Mouse (Mus musculus) C2C12 (cell line): ENCODE measurements around the gene Pga5. TPM values are rescaled to one million over a fixed set of nuclear protein-coding genes. Genes with fewer than 3 reads are reported as not detected.

Experiments used
- H3K27me3 ChIP-seq: one replicate; pipeline ENCODE4 v1.6.1; 2011; ENCODE audit not compliant: control insufficient read depth, insufficient read depth, insufficient read length
- H3K36me3 ChIP-seq: one replicate; pipeline ENCODE4 v1.6.1; 2011; ENCODE audit not compliant: control insufficient read depth, insufficient read depth
- H3K4me3 ChIP-seq: one replicate; pipeline ENCODE4 v1.5.1; 2011; ENCODE audit warnings: mild to moderate bottlenecking, control low read depth; ENCODE audit not compliant: poor library complexity, insufficient read depth, severe bottlenecking
- H3K79me2 ChIP-seq: one replicate; pipeline ENCODE4 v1.6.1; 2011; ENCODE audit not compliant: control insufficient read depth, insufficient read depth
- H3K79me3 ChIP-seq: one replicate; pipeline ENCODE4 v1.6.1; 2011; ENCODE audit warnings: low read depth, control low read depth
- H3ac ChIP-seq: one replicate; pipeline ENCODE3; 2011; ENCODE audit warnings: low read depth; ENCODE audit not compliant: control insufficient read depth, insufficient read length
- CEBPB ChIP-seq: IDR thresholded peaks from one replicate; pipeline ENCODE4 v1.6.1; 2011; ENCODE audit warnings: low read depth, mild to moderate bottlenecking, control low read depth, moderate library complexity
- CTCF ChIP-seq: IDR thresholded peaks from one replicate; pipeline ENCODE4 v1.5.1; 2011; ENCODE audit not compliant: control insufficient read depth, insufficient read depth, insufficient read length
- FOSL1 ChIP-seq: IDR thresholded peaks from one replicate; pipeline ENCODE4 v1.8.0; 2011; ENCODE audit warnings: mild to moderate bottlenecking, low read length; ENCODE audit not compliant: poor library complexity, insufficient read depth, severe bottlenecking
- MAX ChIP-seq: IDR thresholded peaks from one replicate; pipeline ENCODE4 v1.6.1; 2011; ENCODE audit warnings: mild to moderate bottlenecking, control low read depth
- MYOD1 ChIP-seq: IDR thresholded peaks from one replicate; pipeline ENCODE4 v1.6.1; 2011; ENCODE audit warnings: low read depth; ENCODE audit not compliant: control insufficient read depth, insufficient read length
- MYOG ChIP-seq: IDR thresholded peaks from one replicate; pipeline ENCODE4 v1.6.1; 2011; ENCODE audit not compliant: control insufficient read depth, insufficient read length; ENCODE audit errors: extremely low read depth
- USF1 ChIP-seq: IDR thresholded peaks from one replicate; pipeline ENCODE4 v1.6.1; 2011; ENCODE audit warnings: low read depth, mild to moderate bottlenecking, control low read depth, moderate library complexity
- polyA plus RNA-seq: library from polyadenylated mRNA; unstranded; fragments of >200 nt; fragmentation: generic; extraction: Trizol; gene quantifications from one replicate; pipeline ENCODE4 v1.2.1, GENCODE M21; 2012; ENCODE audit warnings: missing spikeins

The Pga5 gene
- polyA plus RNA-seq, 1 experiment, result not detected

DNA sequence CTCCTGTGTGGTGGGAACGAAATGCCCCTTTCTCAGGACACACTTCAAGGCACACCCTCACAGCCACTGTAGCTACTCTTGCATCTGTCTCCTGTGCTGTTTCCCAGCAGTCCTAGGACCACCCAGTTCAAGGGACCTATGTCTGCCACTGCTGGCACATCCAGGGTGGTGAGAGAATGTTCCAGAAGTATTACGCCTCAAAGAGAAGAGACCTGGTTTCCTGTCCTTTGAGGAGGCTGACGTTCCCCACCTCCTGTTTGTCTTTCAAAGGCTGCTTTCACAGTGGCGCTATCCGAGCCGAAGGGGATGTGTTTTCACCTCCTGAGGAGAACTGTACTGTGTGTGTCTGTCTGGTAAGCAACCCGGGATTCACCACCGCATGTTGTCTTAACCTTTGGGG, 29.7 kb downstream of the Pga5 start:
- TF ChIP-seq MYOG (no peak), CTCF (no peak), CEBPB (no peak), MYOD1 (no peak), FOSL1 (no peak), MAX (no peak), USF1 (no peak)
- H3K79me3 ChIP-seq, result no peaks in the 10 kb centered on the region
- no peaks in the 10 kb centered on the region for H3K79me2 ChIP-seq
- no peak overlapping the region for H3ac ChIP-seq
- H3K4me3 ChIP-seq, result no peak overlapping the region
- H3K36me3 ChIP-seq, result no peaks in the 10 kb centered on the region
- H3K27me3 ChIP-seq, result no peaks in the 10 kb centered on the region

DNA sequence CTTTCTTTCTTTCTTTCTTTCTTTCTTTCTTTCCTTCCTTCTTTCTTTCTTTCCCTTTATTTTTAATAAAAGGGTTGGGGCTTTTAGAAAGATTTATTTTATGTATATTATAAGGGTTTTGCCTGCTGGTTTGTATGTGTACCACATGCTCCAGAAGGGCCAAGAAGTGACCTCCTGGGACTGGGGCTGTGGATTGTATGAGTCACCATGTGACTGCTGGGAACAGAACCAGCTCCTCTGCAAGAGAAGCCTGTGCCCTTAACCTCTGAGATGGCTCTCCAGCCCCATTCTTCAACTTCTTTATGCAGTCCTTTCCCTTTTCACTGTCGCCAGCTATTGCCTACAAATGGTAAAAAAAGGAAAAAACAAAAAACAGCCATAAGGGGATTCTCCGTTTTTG, 32.3 kb downstream of the Pga5 start:
- Histone ChIP-seq H3K27me3 (no peaks in the 10 kb centered on the region), H3K36me3 (no peaks in the 10 kb centered on the region), H3K4me3 (no peak overlapping the region), H3K79me3 (no peaks in the 10 kb centered on the region), H3ac (no peak overlapping the region), H3K79me2 (no peaks in the 10 kb centered on the region)
- TF ChIP-seq FOSL1 (no peak), MAX (no peak), MYOD1 (no peak), USF1 (no peak), CEBPB (no peak), MYOG (no peak), CTCF (no peak)

DNA sequence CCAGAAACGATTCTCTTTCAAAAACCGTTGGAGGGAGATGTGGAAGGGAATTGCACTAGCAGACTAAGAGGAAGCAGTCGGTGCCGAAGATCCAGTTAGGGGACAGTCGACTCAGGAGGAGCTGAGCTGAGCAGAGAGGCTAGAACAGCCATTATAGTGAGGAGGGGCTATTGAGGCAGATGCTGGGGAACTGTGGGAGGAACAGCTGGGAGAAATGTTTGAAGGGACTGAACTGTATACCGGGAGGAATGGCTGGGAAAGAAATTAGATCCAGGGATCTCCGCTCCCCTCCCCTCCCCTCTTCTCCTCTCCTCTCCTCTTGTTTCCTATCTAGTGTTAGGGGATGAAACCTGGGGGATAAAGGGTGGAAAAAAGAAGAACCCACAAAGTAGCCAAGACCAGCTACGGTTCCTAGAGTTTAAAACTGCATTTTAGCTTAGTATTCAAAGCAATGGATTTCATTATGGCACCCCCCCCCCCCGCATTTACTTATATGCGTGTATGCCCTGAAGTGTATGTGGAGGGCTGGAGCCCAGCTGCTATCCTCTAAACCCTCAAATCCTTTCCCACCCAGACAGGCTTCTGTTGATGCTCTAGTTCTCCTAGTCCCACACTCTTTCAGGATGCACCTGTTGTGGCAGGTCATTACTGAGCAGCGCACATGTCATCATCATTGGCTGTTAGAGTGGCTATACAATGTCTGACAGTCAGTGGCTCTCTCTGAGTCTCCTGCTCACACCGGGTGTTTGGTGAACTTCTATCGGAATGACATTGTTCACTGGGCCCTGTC, 37.1 kb downstream of the Pga5 start:
- Histone ChIP-seq H3K79me3 (no peaks in the 10 kb centered on the region), H3K4me3 (no peak overlapping the region), H3K27me3 (no peaks in the 10 kb centered on the region), H3K36me3 (no peaks in the 10 kb centered on the region), H3K79me2 (no peaks in the 10 kb centered on the region), H3ac (no peak overlapping the region)
- peak; percentile 29 for TF ChIP-seq MYOD1
- TF ChIP-seq FOSL1, result no peak
- no peak for TF ChIP-seq MYOG

DNA sequence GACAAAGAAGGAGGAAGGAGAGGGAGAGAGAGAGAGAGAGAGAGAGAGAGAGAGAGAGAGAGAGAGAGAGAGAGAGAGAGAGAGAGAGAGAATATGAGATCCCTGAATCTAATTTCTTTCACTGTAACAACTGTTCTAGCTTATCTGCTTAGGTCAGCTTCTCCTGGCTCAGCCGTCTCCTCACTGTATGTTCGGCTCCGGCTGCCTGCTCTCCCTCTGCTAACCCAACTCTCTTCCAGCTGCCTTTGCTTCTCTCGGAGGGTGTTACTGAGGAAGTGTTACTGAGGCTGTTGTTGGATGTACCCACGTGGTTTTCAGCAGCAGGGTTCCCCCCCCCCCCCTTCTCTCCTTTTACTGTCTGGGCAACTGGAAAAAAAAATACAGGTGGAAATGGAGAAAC, 37.8 kb downstream of the Pga5 start:
- Histone ChIP-seq H3K4me3 (no peak overlapping the region), H3ac (no peak overlapping the region), H3K79me2 (no peaks in the 10 kb centered on the region), H3K36me3 (no peaks in the 10 kb centered on the region), H3K27me3 (no peaks in the 10 kb centered on the region), H3K79me3 (no peaks in the 10 kb centered on the region)
- TF ChIP-seq CTCF, result no peak

DNA sequence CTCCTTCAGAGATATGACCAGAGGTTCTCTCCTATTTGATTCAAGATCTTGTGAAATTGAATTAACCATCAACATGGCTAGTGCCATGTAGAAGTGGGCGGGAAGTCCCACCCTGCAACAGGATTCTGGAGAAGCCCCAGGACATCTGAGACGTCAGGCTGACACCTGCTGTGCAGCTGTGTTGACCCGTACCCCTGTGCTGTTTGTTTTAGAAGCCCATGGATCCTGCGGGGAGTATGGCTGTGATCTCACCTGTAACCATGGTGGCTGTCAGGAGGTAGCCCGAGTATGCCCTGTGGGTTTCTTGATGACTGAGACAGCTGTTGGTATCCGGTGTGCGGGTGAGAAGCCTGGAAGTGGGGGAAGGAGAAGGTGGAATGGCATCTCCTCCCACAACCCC, 40.0 kb downstream of the Pga5 start:
- no peaks in the 10 kb centered on the region for H3K79me3 ChIP-seq
- H3K79me2 ChIP-seq, result no peaks in the 10 kb centered on the region
- TF ChIP-seq MYOD1, result no peak
- no peak for TF ChIP-seq FOSL1
- no peak for TF ChIP-seq CTCF
- no peak for TF ChIP-seq MAX
- no peak for TF ChIP-seq MYOG
- H3K27me3 ChIP-seq, result no peaks in the 10 kb centered on the region
- H3ac ChIP-seq, result no peak overlapping the region
- H3K36me3 ChIP-seq, result peaks cover 10% of the 10 kb centered on the region
- no peak overlapping the region for H3K4me3 ChIP-seq

DNA sequence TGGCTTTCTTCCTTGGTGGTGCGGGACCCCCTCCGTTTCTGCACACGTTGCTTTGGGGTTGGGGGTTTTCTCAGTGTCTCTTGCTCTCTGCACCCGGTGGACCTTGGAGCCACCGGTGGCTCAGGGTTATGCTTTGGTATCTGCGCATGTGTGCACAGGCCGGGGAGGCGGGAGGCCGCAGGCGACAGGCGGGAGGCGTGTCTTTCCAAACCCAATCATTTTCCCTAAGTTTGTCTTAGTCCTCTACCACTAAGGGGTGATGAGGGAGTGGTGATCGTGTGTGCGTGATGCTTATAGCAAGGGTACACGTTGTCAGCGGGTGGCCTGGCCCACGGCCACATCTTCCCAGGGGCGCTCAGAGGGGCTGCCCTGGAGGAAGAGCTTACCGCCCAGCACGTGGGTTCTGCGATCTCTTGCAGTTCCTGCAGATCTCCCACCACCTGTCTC, 43.0 kb downstream of the Pga5 start:
- H3K36me3 ChIP-seq, result peaks cover 31% of the 10 kb centered on the region
- H3K79me2 ChIP-seq, result no peaks in the 10 kb centered on the region
- no peaks in the 10 kb centered on the region for H3K27me3 ChIP-seq
- H3K4me3 ChIP-seq, result no peak overlapping the region
- H3K79me3 ChIP-seq, result no peaks in the 10 kb centered on the region
- TF ChIP-seq MAX (no peak), MYOD1 (no peak), CEBPB (no peak)
- H3ac ChIP-seq, result no peak overlapping the region
